Mouse (Mus musculus) neural tube, embryonic 13.5 days (tissue): ENCODE measurements around the gene Trp53bp1. TPM values are rescaled to one million over a fixed set of nuclear protein-coding genes. Genes with fewer than 3 reads are reported as not detected.

Source experiments
- ATAC-seq: fragments of 200-750 bp; cut with Nextera tagmentation; 2 replicates; pipeline ENCODE4 v1.8.0; 2017; ENCODE audit warnings: low read depth, mild to moderate bottlenecking, moderate TSS enrichment, moderate library complexity
- H3K27ac ChIP-seq: fragments of 300-500 bp; sonication (generic); replicated peaks from 2 replicates; pipeline ENCODE4 v1.5.1; 2015; ENCODE audit warnings: moderate library complexity, mild to moderate bottlenecking, inconsistent platforms
- H3K27me3 ChIP-seq: fragments of 300-500 bp; sonication (generic); 2 replicates; pipeline ENCODE4 v1.6.1; 2015; ENCODE audit warnings: mild to moderate bottlenecking, inconsistent platforms
- H3K36me3 ChIP-seq: fragments of 300-500 bp; sonication (generic); 2 replicates; pipeline ENCODE4 v1.6.1; 2015; ENCODE audit warnings: mild to moderate bottlenecking, inconsistent platforms
- H3K4me1 ChIP-seq: fragments of 300-500 bp; sonication (generic); replicated peaks from 2 replicates; pipeline ENCODE4 v1.6.1; 2015; ENCODE audit warnings: inconsistent platforms
- H3K4me2 ChIP-seq: fragments of 300-500 bp; sonication (generic); 2 replicates; pipeline ENCODE4 v1.6.1; 2015; ENCODE audit warnings: inconsistent platforms, mild to moderate bottlenecking, moderate library complexity
- H3K4me3 ChIP-seq: fragments of 300-500 bp; sonication (generic); 2 replicates; pipeline ENCODE4 v1.5.1; 2015; ENCODE audit warnings: mild to moderate bottlenecking, inconsistent platforms
- H3K9ac ChIP-seq: fragments of 300-500 bp; sonication (generic); 2 replicates; pipeline ENCODE4 v1.6.1; 2015; ENCODE audit warnings: moderate library complexity, mild to moderate bottlenecking, inconsistent platforms
- H3K9me3 ChIP-seq: fragments of 300-500 bp; sonication (generic); 2 replicates; pipeline ENCODE4 v1.6.1; 2016; ENCODE audit warnings: inconsistent platforms
- WGBS: fragments of 180-500 bp; shearing (Covaris S2); methylation state at CpG from one replicate; pipeline ENCODE4 v1.1.7; 2015; 5-methylcytosine and 5-hydroxymethylcytosine counted together
- polyA plus RNA-seq: library from polyadenylated mRNA; unstranded; fragments of >200 nt; fragmentation: Nextera tagmentation; extraction: Ambion mirVana; gene quantifications from 2 replicates; pipeline ENCODE4 v1.2.1, GENCODE M21; 2015

Trp53bp1 gene
- polyA plus RNA-seq, 1 experiment from 2014 or later = 151 TPM

DNA sequence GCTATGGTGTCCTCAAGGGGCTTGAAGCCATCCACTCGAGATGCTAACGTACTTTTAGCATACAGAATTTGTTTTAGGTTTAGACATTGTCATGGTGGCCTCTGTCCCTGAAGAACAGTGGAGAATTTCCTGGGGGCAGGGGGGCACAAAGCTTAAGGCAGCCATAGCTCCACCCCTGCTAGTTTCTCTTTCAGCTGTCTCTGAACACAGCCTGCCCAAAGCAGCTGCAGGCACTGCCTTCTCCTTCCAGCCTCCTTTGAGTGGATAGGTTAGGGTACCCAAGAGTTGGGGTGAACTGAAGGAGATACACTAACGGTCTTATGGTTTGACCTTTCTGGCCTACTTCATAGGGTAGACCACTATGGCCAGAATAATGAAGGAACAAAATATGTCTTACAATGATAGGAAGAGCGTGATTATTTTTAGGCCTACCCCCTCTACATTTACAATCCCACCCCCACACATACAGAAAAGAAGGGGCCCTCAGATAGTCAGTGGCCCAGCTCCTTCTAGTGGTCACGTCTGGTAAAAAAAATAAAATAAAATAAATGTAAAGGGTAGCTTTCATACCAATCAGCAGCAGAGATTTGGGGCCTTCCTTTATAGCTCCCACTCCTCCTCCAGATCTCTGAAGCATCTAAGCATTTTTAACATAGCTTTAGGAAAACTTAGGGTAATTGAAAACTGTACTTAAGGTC lies 21.3 kb upstream of the Trp53bp1 start:
- Histone ChIP-seq H3K9me3 (no peaks in the 10 kb centered on the region), H3K27me3 (0 out of 2 replicates have a peak, but pooled peaks cover 11% of the 10 kb centered on the region), H3K27ac (no peak overlapping the region), H3K4me3 (no peak overlapping the region), H3K4me2 (no peak overlapping the region), H3K9ac (no peak overlapping the region), H3K36me3 (no peaks in the 10 kb centered on the region), H3K4me1 (peaks cover 69% of the 10 kb centered on the region)
- ATAC-seq = no peak
- 79% methylated on average over 5 of the region's 5 CpGs for WGBS

- H3K9ac ChIP-seq = peak overlapping the region; percentile 66
- WGBS = 3% methylated on average over 36 of the region's 36 CpGs
- H3K4me3 ChIP-seq = peak overlapping the region; percentile 59
- H3K36me3 ChIP-seq = no peaks in the 10 kb centered on the region
- H3K27me3 ChIP-seq = 0 out of 2 replicates have a peak, but pooled peaks cover 11% of the 10 kb centered on the region
- peaks cover 48% of the 10 kb centered on the region for H3K4me1 ChIP-seq
- H3K9me3 ChIP-seq = no peaks in the 10 kb centered on the region
- H3K27ac ChIP-seq = peak overlapping the region; percentile 52
- H3K4me2 ChIP-seq = peak overlapping the region; percentile 89
- ATAC-seq = peak; percentile 48; the same call in 1 of the 2 replicates
Observed at GRCm38 (mm10) chr2:121289730-121290540, 18.7 kb upstream of the Trp53bp1 start.

DNA sequence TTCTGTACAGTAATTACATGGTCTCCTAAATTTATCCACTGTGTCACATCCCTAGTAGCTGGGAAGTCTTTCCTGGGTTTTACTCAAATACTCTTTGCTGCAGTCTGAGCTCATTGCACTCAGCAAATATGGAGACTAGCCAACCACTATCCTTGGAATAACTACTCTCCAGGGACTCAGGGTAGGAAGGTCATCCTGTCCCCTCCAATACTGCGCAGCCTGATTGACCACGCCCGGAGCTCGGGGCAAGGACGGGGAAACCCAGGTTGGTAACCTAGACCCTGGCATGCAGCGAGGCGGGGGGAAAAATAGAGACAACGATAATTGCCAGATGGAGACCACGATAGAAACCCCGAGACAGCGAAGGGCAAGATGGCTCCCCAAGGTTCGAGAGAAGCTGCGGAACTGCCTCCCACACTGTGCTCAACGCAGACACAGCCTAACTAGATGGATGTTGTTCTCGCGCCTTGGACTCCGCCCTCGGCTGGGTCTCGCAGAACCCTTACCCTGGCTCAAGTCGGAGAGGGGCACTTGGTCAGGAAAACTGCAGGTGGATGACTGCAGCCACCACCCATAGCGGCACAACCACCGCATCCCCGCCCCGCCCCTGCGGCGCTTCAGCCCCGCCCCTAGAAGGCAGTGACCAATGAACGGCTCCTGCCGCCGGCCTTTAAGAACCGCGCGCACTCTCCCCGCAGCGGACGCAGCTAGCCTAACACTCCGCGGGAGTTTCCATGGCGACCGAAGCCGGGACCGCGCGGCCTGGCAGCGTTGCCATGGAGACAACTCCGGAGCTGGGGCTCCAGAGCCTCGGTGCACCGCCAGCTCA lies 17.9 kb upstream of the Trp53bp1 start, which contains the start of gene Map1a:
Gene Map1a, plus strand, starts transcription at position 700 of the 829 bp plus-strand sequence.
- WGBS = under 1% methylated on average over 48 of the region's 48 CpGs
- H3K9me3 ChIP-seq = no peaks in the 10 kb centered on the region
- H3K9ac ChIP-seq = peak within 1 kb of the TSS; percentile 73
- peaks cover 40% of the 10 kb centered on the region for H3K4me1 ChIP-seq
- peak within 1 kb of the TSS; percentile 91 for H3K27ac ChIP-seq
- peak within 1 kb of the TSS; percentile 59 for H3K4me3 ChIP-seq
- 0 out of 2 replicates have a peak, but pooled peaks cover 11% of the 10 kb centered on the region for H3K27me3 ChIP-seq
- ATAC-seq = peak; percentile 97
- no peaks in the 10 kb centered on the region for H3K36me3 ChIP-seq
- peak within 1 kb of the TSS; percentile 89 for H3K4me2 ChIP-seq

GRCm38 (mm10) chr2:121287850-121288249 lies 16.6 kb upstream of the Trp53bp1 start:
- peak overlapping the region; percentile 73; the same call in 1 of the 2 replicates for H3K9ac ChIP-seq
- H3K27ac ChIP-seq = peak overlapping the region; percentile 91
- H3K36me3 ChIP-seq = no peaks in the 10 kb centered on the region
- no peak overlapping the region for H3K4me3 ChIP-seq
- WGBS = 35% methylated on average over 2 of the region's 2 CpGs
- H3K4me1 ChIP-seq = peaks cover 33% of the 10 kb centered on the region
- H3K4me2 ChIP-seq = peak overlapping the region; percentile 89
- ATAC-seq = no peak
- no peaks in the 10 kb centered on the region for H3K9me3 ChIP-seq
- H3K27me3 ChIP-seq = 0 out of 2 replicates have a peak, but pooled peaks cover 11% of the 10 kb centered on the region

DNA sequence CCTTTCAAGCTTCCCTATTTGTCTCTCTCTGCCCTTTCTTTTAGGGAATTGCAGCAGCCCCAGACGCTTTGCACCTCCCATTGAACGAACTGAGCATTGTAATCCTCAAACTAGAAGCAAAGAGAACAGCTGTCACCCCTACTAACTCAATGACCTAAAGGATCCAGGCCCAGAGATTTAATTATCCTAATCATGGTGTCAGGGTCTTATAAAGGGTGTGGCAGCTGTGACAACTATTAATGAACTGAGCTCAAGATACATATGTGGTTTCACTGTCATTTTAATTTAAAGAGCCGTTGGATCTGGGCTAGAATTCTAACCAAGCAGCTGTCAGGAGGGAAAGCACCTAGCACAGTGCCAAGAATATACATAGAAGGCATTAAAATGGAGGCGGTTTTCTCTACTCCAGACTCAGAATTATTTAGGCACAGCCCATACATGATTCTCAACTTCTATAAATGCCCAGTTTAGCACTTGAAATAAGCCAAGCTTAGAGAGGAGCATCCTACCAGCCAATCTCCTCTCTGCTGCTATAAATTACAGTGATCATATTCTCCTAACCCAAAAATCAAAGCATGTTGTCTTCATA lies 815 bp upstream of the Trp53bp1 start:
- peaks cover 44% of the 10 kb centered on the region for H3K4me1 ChIP-seq
- H3K27me3 ChIP-seq = no peaks in the 10 kb centered on the region
- peak overlapping the region; percentile 87 for H3K4me3 ChIP-seq
- no peaks in the 10 kb centered on the region for H3K9me3 ChIP-seq
- peaks cover 30% of the 10 kb centered on the region for H3K36me3 ChIP-seq
- ATAC-seq = peak; percentile 19
- peak overlapping the region; percentile 98 for H3K27ac ChIP-seq
- peak overlapping the region; percentile 92 for H3K9ac ChIP-seq
- WGBS = 12% methylated on average over 4 of the region's 4 CpGs
- H3K4me2 ChIP-seq = peak overlapping the region; percentile 73

DNA sequence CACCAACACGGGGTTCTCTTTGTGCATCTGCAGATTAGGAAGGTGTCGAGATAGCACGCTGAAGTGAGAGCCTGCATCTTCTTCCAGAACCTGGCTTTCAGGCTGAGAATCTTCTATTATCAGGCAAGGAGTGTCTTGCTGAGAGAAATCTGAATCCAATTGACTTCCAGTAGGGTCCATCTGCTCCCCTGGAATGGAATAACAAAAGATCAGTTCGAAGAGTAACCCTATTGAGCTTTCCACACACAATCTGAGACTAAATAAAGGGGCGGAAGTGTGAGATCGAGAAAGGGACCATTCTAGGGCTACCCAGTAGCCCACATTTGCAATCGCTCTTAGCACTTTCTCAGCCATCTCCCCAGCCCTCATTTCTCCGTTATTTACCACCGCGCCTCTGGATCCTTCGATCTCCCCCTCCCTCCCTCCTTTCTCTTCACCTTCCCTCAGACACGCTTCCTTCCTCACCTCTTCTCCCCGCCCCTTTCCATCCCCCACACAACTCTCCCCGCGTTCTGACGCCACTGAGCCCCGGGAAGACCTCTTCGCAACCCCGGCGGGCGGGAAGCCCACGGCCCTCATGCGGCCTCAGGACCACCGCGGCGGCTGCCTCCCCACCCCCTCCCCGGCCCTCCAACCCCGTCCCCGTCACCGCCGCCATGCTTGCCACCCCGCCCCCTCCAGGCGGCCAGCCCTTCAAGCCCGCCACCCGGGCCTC lies 529 bp downstream of the Trp53bp1 start:
- H3K4me1 ChIP-seq = peaks cover 51% of the 10 kb centered on the region
- no peaks in the 10 kb centered on the region for H3K27me3 ChIP-seq
- 1% methylated on average over 34 of the region's 35 CpGs for WGBS
- ATAC-seq = peak; percentile 86
- peak overlapping the region; percentile 92 for H3K9ac ChIP-seq
- H3K27ac ChIP-seq = peak overlapping the region; percentile 98
- peaks cover 36% of the 10 kb centered on the region for H3K36me3 ChIP-seq
- H3K9me3 ChIP-seq = no peaks in the 10 kb centered on the region
- H3K4me3 ChIP-seq = peak overlapping the region; percentile 87
- peak overlapping the region; percentile 73 for H3K4me2 ChIP-seq

- H3K36me3 ChIP-seq = peaks cover 50% of the 10 kb centered on the region
- no peak for ATAC-seq
- peak overlapping the region; percentile 44; the same call in 1 of the 2 replicates for H3K9ac ChIP-seq
- peak overlapping the region; percentile 19 for H3K4me3 ChIP-seq
- H3K27me3 ChIP-seq = no peaks in the 10 kb centered on the region
- H3K9me3 ChIP-seq = no peaks in the 10 kb centered on the region
- peak overlapping the region; percentile 73 for H3K4me2 ChIP-seq
- 59% methylated on average over 8 of the region's 8 CpGs for WGBS
- H3K27ac ChIP-seq = no peak overlapping the region
- peaks cover 52% of the 10 kb centered on the region for H3K4me1 ChIP-seq
Observed at GRCm38 (mm10) chr2:121268446-121268845, 2.8 kb downstream of the Trp53bp1 start.

DNA sequence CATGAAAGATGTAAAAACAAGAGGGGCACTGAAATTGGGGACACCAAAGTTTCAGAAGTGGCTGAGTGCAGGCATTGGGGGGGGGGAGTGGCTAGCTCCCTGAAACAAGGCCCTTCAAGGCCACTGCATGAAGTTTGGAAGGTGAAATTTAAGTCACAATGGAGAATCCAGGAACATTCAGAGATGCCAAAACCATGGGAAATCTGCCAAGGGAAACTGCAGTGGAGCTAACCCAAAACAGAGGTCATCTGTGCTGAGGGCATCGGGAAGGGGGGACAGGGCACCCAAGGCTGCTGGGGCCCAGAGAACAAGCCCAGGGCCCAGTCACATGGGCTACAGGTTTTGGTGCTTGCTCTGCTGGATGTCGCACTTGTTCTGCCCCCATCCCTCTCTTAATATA lies 21.4 kb downstream of the Trp53bp1 start:
- ATAC-seq = no peak
- no peak overlapping the region for H3K27ac ChIP-seq
- WGBS = 98% methylated on average over 2 of the region's 2 CpGs
- H3K4me1 ChIP-seq = no peaks in the 10 kb centered on the region
- peaks cover 96% of the 10 kb centered on the region for H3K36me3 ChIP-seq
- no peak overlapping the region for H3K9ac ChIP-seq
- H3K27me3 ChIP-seq = no peaks in the 10 kb centered on the region
- no peaks in the 10 kb centered on the region for H3K9me3 ChIP-seq
- no peak overlapping the region for H3K4me2 ChIP-seq
- no peak overlapping the region for H3K4me3 ChIP-seq

- no peak overlapping the region for H3K9ac ChIP-seq
- 94% methylated on average over 5 of the region's 5 CpGs for WGBS
- H3K27ac ChIP-seq = no peak overlapping the region
- no peaks in the 10 kb centered on the region for H3K27me3 ChIP-seq
- no peak overlapping the region for H3K4me2 ChIP-seq
- H3K4me1 ChIP-seq = no peaks in the 10 kb centered on the region
- no peak overlapping the region for H3K4me3 ChIP-seq
- H3K9me3 ChIP-seq = no peaks in the 10 kb centered on the region
- peaks cover 90% of the 10 kb centered on the region for H3K36me3 ChIP-seq
- no peak for ATAC-seq
Observed at GRCm38 (mm10) chr2:121244099-121244498, 27.1 kb downstream of the Trp53bp1 start.

DNA sequence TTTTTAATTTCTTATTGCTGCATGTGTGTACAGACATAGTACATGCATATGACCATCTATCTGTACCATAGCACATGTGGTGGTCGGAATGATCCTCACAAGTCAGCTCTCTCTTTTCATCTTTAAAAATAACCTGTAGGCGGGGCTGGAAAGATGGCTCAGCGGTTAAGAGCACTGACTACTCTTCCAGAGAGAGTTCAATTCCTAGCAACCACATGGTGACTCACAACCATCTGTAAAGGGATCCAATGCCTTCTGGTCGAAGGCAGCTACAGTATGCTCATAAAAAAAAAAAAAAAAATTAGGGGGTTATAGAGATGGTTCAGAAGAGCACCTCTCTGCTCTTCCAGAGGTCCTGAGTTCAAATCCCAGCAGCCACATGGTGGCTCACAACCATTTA lies 31.8 kb downstream of the Trp53bp1 start:
- no peak for ATAC-seq
- peaks cover 89% of the 10 kb centered on the region for H3K36me3 ChIP-seq

More for the DNA sequence above, 31.8 kb downstream of the Trp53bp1 start:
- Histone ChIP-seq H3K4me3 (no peak overlapping the region), H3K4me1 (no peaks in the 10 kb centered on the region), H3K9me3 (no peaks in the 10 kb centered on the region), H3K9ac (no peak overlapping the region), H3K27me3 (no peaks in the 10 kb centered on the region), H3K27ac (no peak overlapping the region), H3K4me2 (no peak overlapping the region)
- WGBS = 92% methylated on average over 4 of the region's 4 CpGs
